Mouse (Mus musculus): Measurements from ENCODE around the gene Paqr4. TPM values are rescaled to one million over a fixed set of nuclear protein-coding genes. Genes with fewer than 3 reads are reported as not detected.

Paqr4 gene
- 31.4 and 37.1 TPM in 2 replicates for polyA plus RNA-seq (2014; fragmentation: Nextera tagmentation; extraction: Ambion mirVana)

- Histone ChIP-seq H3K4me1 (ENCODE audit: control insufficient read depth, insufficient read depth, low read length) (peaks cover 12% of the 10 kb centered on the region), H3K27me3 (ENCODE audit: control insufficient read depth, insufficient read depth, low read length) (peaks cover 57% of the 10 kb centered on the region), H3K36me3 (ENCODE audit: control insufficient read depth, insufficient read depth, low read length) (no peaks in the 10 kb centered on the region), H3K4me2 (ENCODE audit: low read depth) (peak within 1 kb of the TSS; percentile 87), H3K27ac (ENCODE audit: low read depth, low read length) (peak within 1 kb of the TSS; percentile 61), H3K4me3 (ENCODE audit: low read depth, low read length) (peak within 1 kb of the TSS; percentile 50), H3K9me3 (ENCODE audit: control insufficient read depth, low read length) (no peaks in the 10 kb centered on the region), H3K9ac (ENCODE audit: low read length) (peak within 1 kb of the TSS; percentile 76)
- WGBS = 5% methylated on average over 13 of the region's 13 CpGs
- no peak for ATAC-seq (ENCODE audit: insufficient read depth, low FRiP score, low TSS enrichment)
- no peak for DNase-seq (ENCODE audit: low spot score)
Measured at GRCm38 (mm10) chr17:23740598-23741021, at the start of gene Paqr4. Gene Paqr4, minus strand, starts transcription at chr17:23740867.

- Histone ChIP-seq H3K4me1 (ENCODE audit: control insufficient read depth, insufficient read depth, low read length) (peaks cover 8% of the 10 kb centered on the region; the same call in 1 of the 2 replicates), H3K4me2 (ENCODE audit: low read depth) (peak overlapping the region; percentile 73), H3K9ac (ENCODE audit: low read length) (peak overlapping the region; percentile 89), H3K27ac (ENCODE audit: low read depth, low read length) (peak overlapping the region; percentile 86), H3K36me3 (ENCODE audit: control insufficient read depth, insufficient read depth, low read length) (no peaks in the 10 kb centered on the region), H3K27me3 (ENCODE audit: control insufficient read depth, insufficient read depth, low read length) (no peaks in the 10 kb centered on the region), H3K9me3 (ENCODE audit: control insufficient read depth, low read length) (no peaks in the 10 kb centered on the region), H3K4me3 (ENCODE audit: low read depth, low read length) (peak overlapping the region; percentile 34)
- WGBS = 12% methylated on average over 8 of the region's 8 CpGs
- DNase-seq (ENCODE audit: low spot score) (no peak), ATAC-seq (ENCODE audit: insufficient read depth, low FRiP score, low TSS enrichment) (no peak)
Measured at GRCm38 (mm10) chr17:23789749-23790268, 49.1 kb upstream of the Paqr4 start.

GRCm38 (mm10) chr17:23788973-23789372, 48.3 kb upstream of the Paqr4 start:
- WGBS = 90% methylated on average over 4 of the region's 4 CpGs
- Histone ChIP-seq H3K4me2 (ENCODE audit: low read depth) (no peak overlapping the region), H3K36me3 (ENCODE audit: control insufficient read depth, insufficient read depth, low read length) (no peaks in the 10 kb centered on the region), H3K4me1 (ENCODE audit: control insufficient read depth, insufficient read depth, low read length) (peaks cover 8% of the 10 kb centered on the region; the same call in 1 of the 2 replicates), H3K4me3 (ENCODE audit: low read depth, low read length) (no peak overlapping the region), H3K9ac (ENCODE audit: low read length) (no peak overlapping the region), H3K9me3 (ENCODE audit: control insufficient read depth, low read length) (no peaks in the 10 kb centered on the region), H3K27ac (ENCODE audit: low read depth, low read length) (no peak overlapping the region), H3K27me3 (ENCODE audit: control insufficient read depth, insufficient read depth, low read length) (no peaks in the 10 kb centered on the region)
- DNase-seq (ENCODE audit: low spot score) (no peak), ATAC-seq (ENCODE audit: insufficient read depth, low FRiP score, low TSS enrichment) (no peak)

- 0 out of 2 replicates have a peak overlapping the region, but pooled peaks have one; percentile 56 for H3K27ac ChIP-seq (ENCODE audit: low read depth, low read length)
- 12% methylated on average over 13 of the region's 13 CpGs for WGBS
- ATAC-seq (ENCODE audit: insufficient read depth, low FRiP score, low TSS enrichment) (peak; percentile 58; the same call in 1 of the 2 replicates), DNase-seq (ENCODE audit: low spot score) (peak; percentile 40)
- H3K9ac ChIP-seq (ENCODE audit: low read length) = peak overlapping the region; percentile 44
- H3K4me1 ChIP-seq (ENCODE audit: control insufficient read depth, insufficient read depth, low read length) = peaks cover 8% of the 10 kb centered on the region; the same call in 1 of the 2 replicates
- H3K9me3 ChIP-seq (ENCODE audit: control insufficient read depth, low read length) = no peaks in the 10 kb centered on the region
- H3K36me3 ChIP-seq (ENCODE audit: control insufficient read depth, insufficient read depth, low read length) = no peaks in the 10 kb centered on the region
- H3K4me2 ChIP-seq (ENCODE audit: low read depth) = peak overlapping the region; percentile 59
- peak overlapping the region; percentile 47 for H3K4me3 ChIP-seq (ENCODE audit: low read depth, low read length)
- H3K27me3 ChIP-seq (ENCODE audit: control insufficient read depth, insufficient read depth, low read length) = no peaks in the 10 kb centered on the region
Measured at GRCm38 (mm10) chr17:23786510-23786931, 45.9 kb upstream of the Paqr4 start.

GRCm38 (mm10) chr17:23785561-23786471, 45.1 kb upstream of the Paqr4 start, which contains the start of gene Flywch2:
Gene Flywch2, minus strand, starts transcription at chr17:23786081.
- H3K27ac ChIP-seq (ENCODE audit: low read depth, low read length) = 0 out of 2 replicates have a peak within 1 kb of the TSS, but pooled peaks have one; percentile 56
- no peaks in the 10 kb centered on the region for H3K27me3 ChIP-seq (ENCODE audit: control insufficient read depth, insufficient read depth, low read length)
- peaks cover 5% of the 10 kb centered on the region; the same call in 1 of the 2 replicates for H3K4me1 ChIP-seq (ENCODE audit: control insufficient read depth, insufficient read depth, low read length)
- 2% methylated on average over 39 of the region's 43 CpGs for WGBS
- H3K36me3 ChIP-seq (ENCODE audit: control insufficient read depth, insufficient read depth, low read length) = no peaks in the 10 kb centered on the region
- peak; percentile 71 for ATAC-seq (ENCODE audit: insufficient read depth, low FRiP score, low TSS enrichment)
- peak within 1 kb of the TSS; percentile 75 for H3K9ac ChIP-seq (ENCODE audit: low read length)
- H3K9me3 ChIP-seq (ENCODE audit: control insufficient read depth, low read length) = no peaks in the 10 kb centered on the region
- peak within 1 kb of the TSS; percentile 59 for H3K4me2 ChIP-seq (ENCODE audit: low read depth)
- peak; percentile 84 for DNase-seq (ENCODE audit: low spot score)
- H3K4me3 ChIP-seq (ENCODE audit: low read depth, low read length) = peak within 1 kb of the TSS; percentile 47

GRCm38 (mm10) chr17:23783352-23783751, 42.7 kb upstream of the Paqr4 start:
- Histone ChIP-seq H3K36me3 (ENCODE audit: control insufficient read depth, insufficient read depth, low read length) (no peaks in the 10 kb centered on the region; the same call in 1 of the 2 replicates), H3K9me3 (ENCODE audit: control insufficient read depth, low read length) (no peaks in the 10 kb centered on the region), H3K27me3 (ENCODE audit: control insufficient read depth, insufficient read depth, low read length) (no peaks in the 10 kb centered on the region), H3K9ac (ENCODE audit: low read length) (no peak overlapping the region), H3K4me2 (ENCODE audit: low read depth) (no peak overlapping the region), H3K4me3 (ENCODE audit: low read depth, low read length) (no peak overlapping the region), H3K4me1 (ENCODE audit: control insufficient read depth, insufficient read depth, low read length) (0 out of 2 replicates have a peak, but pooled peaks cover 3% of the 10 kb centered on the region), H3K27ac (ENCODE audit: low read depth, low read length) (no peak overlapping the region)
- ATAC-seq (ENCODE audit: insufficient read depth, low FRiP score, low TSS enrichment) (no peak), DNase-seq (ENCODE audit: low spot score) (no peak)

GRCm38 (mm10) chr17:23778447-23778846, 37.8 kb upstream of the Paqr4 start:
- Histone ChIP-seq H3K9ac (ENCODE audit: low read length) (no peak overlapping the region), H3K9me3 (ENCODE audit: control insufficient read depth, low read length) (no peaks in the 10 kb centered on the region), H3K4me2 (ENCODE audit: low read depth) (no peak overlapping the region), H3K27ac (ENCODE audit: low read depth, low read length) (no peak overlapping the region), H3K27me3 (ENCODE audit: control insufficient read depth, insufficient read depth, low read length) (no peaks in the 10 kb centered on the region), H3K4me1 (ENCODE audit: control insufficient read depth, insufficient read depth, low read length) (no peaks in the 10 kb centered on the region), H3K4me3 (ENCODE audit: low read depth, low read length) (no peak overlapping the region), H3K36me3 (ENCODE audit: control insufficient read depth, insufficient read depth, low read length) (no peaks in the 10 kb centered on the region; the same call in 1 of the 2 replicates)
- no peak for DNase-seq (ENCODE audit: low spot score)
- ATAC-seq (ENCODE audit: insufficient read depth, low FRiP score, low TSS enrichment) = no peak
- WGBS = 79% methylated on average over 2 of the region's 2 CpGs

GRCm38 (mm10) chr17:23777141-23777540, 36.5 kb upstream of the Paqr4 start:
- Histone ChIP-seq H3K4me1 (ENCODE audit: control insufficient read depth, insufficient read depth, low read length) (no peaks in the 10 kb centered on the region), H3K4me2 (ENCODE audit: low read depth) (no peak overlapping the region), H3K9ac (ENCODE audit: low read length) (no peak overlapping the region), H3K27me3 (ENCODE audit: control insufficient read depth, insufficient read depth, low read length) (no peaks in the 10 kb centered on the region), H3K36me3 (ENCODE audit: control insufficient read depth, insufficient read depth, low read length) (no peaks in the 10 kb centered on the region; the same call in 1 of the 2 replicates), H3K27ac (ENCODE audit: low read depth, low read length) (no peak overlapping the region), H3K4me3 (ENCODE audit: low read depth, low read length) (no peak overlapping the region), H3K9me3 (ENCODE audit: control insufficient read depth, low read length) (no peaks in the 10 kb centered on the region)
- WGBS = 82% methylated on average over 2 of the region's 2 CpGs
- DNase-seq (ENCODE audit: low spot score) (no peak), ATAC-seq (ENCODE audit: insufficient read depth, low FRiP score, low TSS enrichment) (no peak)

All from neural tube, embryonic 11.5 days (tissue).